In genomic region chr4:52849039-52849635, GRCm38 (mm10) we compare ENCODE assay signal across 24 mouse cellular contexts. TPM values are rescaled to one million over a fixed set of nuclear protein-coding genes. Genes with fewer than 3 reads are reported as not detected.
DNase-seq lines count a peak whose midpoint lies in the region; ATAC-seq and TF ChIP-seq lines count a peak whose summit lies in the region.
"Had no signal": no experiment of that assay in that cellular context is flagged by ENCODE, and none has a peak within 500 bp of the region (broad histone marks: within the 10 kb centered on the region; RNA-seq: fewer than 3 reads in every experiment).

No protein-coding gene starts in this region.

- H3K9ac ChIP-seq in forebrain, embryonic 13.5 days: no peak overlapping the region
- H3K9ac ChIP-seq in forebrain, embryonic 16.5 days (replicated peaks; ENCODE audit: low read depth, low read length): no peak overlapping the region
- H3K9ac ChIP-seq: embryonic facial prominence, embryonic 15.5 days; heart, embryonic 15.5 days; limb, embryonic 12.5 days; liver, embryonic 13.5 days; lung, embryonic 15.5 days; neural tube, embryonic 12.5 days; stomach, embryonic 15.5 days had no signal

- intact Hi-C loops in left cerebral cortex, postnatal 4 days (cut with DNase I): no loop called here
- intact Hi-C loops in left cerebral cortex, postnatal 14 days (cut with DNase I): no loop called here

- no peaks in the 10 kb centered on the region for H3K27me3 ChIP-seq in forebrain, embryonic 13.5 days
- no peaks in the 10 kb centered on the region for H3K27me3 ChIP-seq in forebrain, embryonic 10.5 days (ENCODE audit: poor library complexity, severe bottlenecking)
- H3K27me3 ChIP-seq in cerebellum, adult 2 months (ENCODE audit: control insufficient read depth, insufficient read depth, low read length): no peaks in the 10 kb centered on the region
- no peaks in the 10 kb centered on the region for H3K27me3 ChIP-seq in forebrain, embryonic 16.5 days (replicated peaks; ENCODE audit: control insufficient read depth, insufficient read depth, low read length)
- H3K27me3 ChIP-seq: embryonic facial prominence, embryonic 15.5 days; heart, embryonic 15.5 days; limb, embryonic 12.5 days; liver, embryonic 13.5 days; lung, embryonic 15.5 days; neural tube, embryonic 12.5 days; stomach, embryonic 15.5 days had no signal

- no peak for TF ChIP-seq POLR2A in cerebellum, adult 2 months (IDR thresholded peaks at IDR 0.05; ENCODE audit: borderline replicate concordance, insufficient read depth, low read length)

- H3K27ac ChIP-seq in forebrain, embryonic 13.5 days: no peak overlapping the region
- no peak overlapping the region for H3K27ac ChIP-seq in forebrain, embryonic 10.5 days
- no peak overlapping the region for H3K27ac ChIP-seq in cerebellum, adult 2 months (ENCODE audit: insufficient read depth, low read length)
- no peak overlapping the region for H3K27ac ChIP-seq in forebrain, embryonic 16.5 days (ENCODE audit: low read length)
- H3K27ac ChIP-seq: embryonic facial prominence, embryonic 15.5 days; gastrocnemius, adult 2 months; heart, embryonic 15.5 days; left cerebral cortex, adult 2 months; limb, embryonic 12.5 days; liver, embryonic 13.5 days; lung, embryonic 15.5 days; neural tube, embryonic 12.5 days; stomach, embryonic 15.5 days had no signal

- no peak overlapping the region for H3K4me2 ChIP-seq in forebrain, embryonic 13.5 days
- no peak overlapping the region for H3K4me2 ChIP-seq in forebrain, embryonic 16.5 days (ENCODE audit: low read length)
- H3K4me2 ChIP-seq: embryonic facial prominence, embryonic 15.5 days; heart, embryonic 15.5 days; limb, embryonic 12.5 days; liver, embryonic 13.5 days; lung, embryonic 15.5 days; neural tube, embryonic 12.5 days; stomach, embryonic 15.5 days had no signal

- H3K4me1 ChIP-seq in forebrain, embryonic 13.5 days: no peaks in the 10 kb centered on the region
- no peaks in the 10 kb centered on the region for H3K4me1 ChIP-seq in forebrain, embryonic 10.5 days
- peaks cover 5% of the 10 kb centered on the region; the same call in 1 of the 2 replicates for H3K4me1 ChIP-seq in cerebellum, adult 2 months (ENCODE audit: control insufficient read depth, insufficient read depth, low read length)
- H3K4me1 ChIP-seq in forebrain, embryonic 16.5 days (replicated peaks; ENCODE audit: control insufficient read depth, insufficient read depth, low read length): peaks cover 9% of the 10 kb centered on the region
- H3K4me1 ChIP-seq: embryonic facial prominence, embryonic 15.5 days; heart, embryonic 15.5 days; limb, embryonic 12.5 days; liver, embryonic 13.5 days; lung, embryonic 15.5 days; neural tube, embryonic 12.5 days; stomach, embryonic 15.5 days had no signal

- WGBS in forebrain, embryonic 13.5 days: 40% methylated on average over 4 of the region's 4 CpGs
- whole genome bisulfite sequencing in forebrain, embryonic 10.5 days: 87% methylated on average over 4 of the region's 4 CpGs
- WGBS in cerebellum, adult 2 months: 5% methylated on average over 4 of the region's 4 CpGs
- WGBS in forebrain, embryonic 16.5 days: 22% methylated on average over 4 of the region's 4 CpGs

- no peak for TF ChIP-seq CTCF in cerebellum, adult 2 months (IDR thresholded peaks at IDR 0.05; ENCODE audit: borderline replicate concordance, insufficient read depth, low read depth, low read length)

- no peaks in the 10 kb centered on the region for H3K36me3 ChIP-seq in forebrain, embryonic 13.5 days (ENCODE audit: poor library complexity, severe bottlenecking)
- no peaks in the 10 kb centered on the region for H3K36me3 ChIP-seq in forebrain, embryonic 10.5 days (replicated peaks)
- no peaks in the 10 kb centered on the region for H3K36me3 ChIP-seq in forebrain, embryonic 16.5 days (ENCODE audit: control insufficient read depth, insufficient read depth)
- H3K36me3 ChIP-seq: embryonic facial prominence, embryonic 15.5 days; heart, embryonic 15.5 days; limb, embryonic 12.5 days; liver, embryonic 13.5 days; lung, embryonic 15.5 days; neural tube, embryonic 12.5 days; stomach, embryonic 15.5 days had no signal

- ATAC-seq in forebrain, embryonic 13.5 days: peak; percentile 50; the same call in 1 of the 2 replicates
- ATAC-seq in forebrain, embryonic 16.5 days: peak; percentile 77

- no peak for DNase-seq in forebrain, embryonic 10.5 days (ENCODE audit: extremely low spot score, low spot score)
- DNase-seq in left cerebral cortex, postnatal 4 days: peak; percentile 77
- DNase-seq in left cerebral cortex, postnatal 14 days (ENCODE audit: low spot score in 2 of 2): no peak
- peak; percentile 18 to 57 for DNase-seq in cerebellum, adult 2 months
- no peak for DNase-seq in B cell, adult 2 months
- DNase-seq: adrenal gland, postnatal 10 days; embryo, embryonic 11 days; gastrocnemius, adult 2 months; heart, adult 18-20 months; kidney, adult 11 months; kidney, postnatal 10 days; liver, embryonic 13.5 days had no signal

- no peak overlapping the region for H3K4me3 ChIP-seq in forebrain, embryonic 13.5 days
- no peak overlapping the region for H3K4me3 ChIP-seq in forebrain, embryonic 10.5 days
- no peak overlapping the region for H3K4me3 ChIP-seq in cerebellum, adult 2 months (replicated peaks; ENCODE audit: insufficient read depth, low read depth, low read length)
- no peak overlapping the region for H3K4me3 ChIP-seq in forebrain, embryonic 16.5 days (replicated peaks; ENCODE audit: low read length)
- H3K4me3 ChIP-seq: embryonic facial prominence, embryonic 15.5 days; gastrocnemius, adult 2 months; heart, embryonic 15.5 days; left cerebral cortex, adult 2 months; limb, embryonic 12.5 days; liver, embryonic 13.5 days; lung, embryonic 15.5 days; neural tube, embryonic 12.5 days; stomach, embryonic 15.5 days had no signal

- no peaks in the 10 kb centered on the region for H3K9me3 ChIP-seq in forebrain, embryonic 13.5 days (replicated peaks)
- no peaks in the 10 kb centered on the region for H3K9me3 ChIP-seq in forebrain, embryonic 10.5 days
- no peaks in the 10 kb centered on the region for H3K9me3 ChIP-seq in forebrain, embryonic 16.5 days (ENCODE audit: control insufficient read depth, low read length)
- H3K9me3 ChIP-seq: embryonic facial prominence, embryonic 15.5 days; heart, embryonic 15.5 days; limb, embryonic 12.5 days; liver, embryonic 13.5 days; lung, embryonic 15.5 days; neural tube, embryonic 12.5 days; stomach, embryonic 15.5 days had no signal

RNA-seq across cellular contexts. Expression of gene Olfr273, which starts 9.9 kb away (rescaled TPM):
- polyA plus RNA-seq in forebrain, embryonic 13.5 days (2015; fragmentation: Nextera tagmentation; extraction: Ambion mirVana): not detected in 2 replicates
- polyA plus RNA-seq in forebrain, embryonic 10.5 days (2016; fragmentation: Nextera tagmentation; extraction: Ambion mirVana): not detected in 2 replicates
- not detected for total RNA-seq in left cerebral cortex, postnatal 4 days (2021)
- total RNA-seq in left cerebral cortex, postnatal 14 days (2021): not detected
- polyA plus RNA-seq in cerebellum, adult 2 months (2012; rRNA removed): not detected in 2 replicates
- not detected in 2 replicates for polyA plus RNA-seq in forebrain, embryonic 16.5 days (2015; fragmentation: Nextera tagmentation; extraction: Ambion mirVana)
- total RNA-seq: adrenal gland, postnatal 10 days; gastrocnemius, adult 2 months; heart, adult 18-20 months; hematopoietic stem cell, adult 5-6 weeks; left cerebral cortex, adult 2 months; monocyte, adult 5-6 weeks had no signal
- polyA plus RNA-seq: embryonic facial prominence, embryonic 15.5 days; heart, embryonic 15.5 days; limb, embryonic 12.5 days; liver, embryonic 13.5 days; lung, embryonic 15.5 days; neural tube, embryonic 12.5 days; spleen, adult 2 months; stomach, embryonic 15.5 days had no signal

RNA-seq across cellular contexts. Expression of gene Olfr275, which starts 34.7 kb away (rescaled TPM):
- not detected in 2 replicates for polyA plus RNA-seq in forebrain, embryonic 13.5 days (2015; fragmentation: Nextera tagmentation; extraction: Ambion mirVana)
- not detected in 2 replicates for polyA plus RNA-seq in forebrain, embryonic 10.5 days (2016; fragmentation: Nextera tagmentation; extraction: Ambion mirVana)
- not detected for total RNA-seq in left cerebral cortex, postnatal 4 days (2021)
- not detected for total RNA-seq in left cerebral cortex, postnatal 14 days (2021)
- not detected in 2 replicates for polyA plus RNA-seq in cerebellum, adult 2 months (2012; rRNA removed)
- not detected in 2 replicates for polyA plus RNA-seq in forebrain, embryonic 16.5 days (2015; fragmentation: Nextera tagmentation; extraction: Ambion mirVana)
- total RNA-seq: adrenal gland, postnatal 10 days; gastrocnemius, adult 2 months; heart, adult 18-20 months; hematopoietic stem cell, adult 5-6 weeks; left cerebral cortex, adult 2 months; monocyte, adult 5-6 weeks had no signal
- polyA plus RNA-seq: embryonic facial prominence, embryonic 15.5 days; heart, embryonic 15.5 days; limb, embryonic 12.5 days; liver, embryonic 13.5 days; lung, embryonic 15.5 days; neural tube, embryonic 12.5 days; spleen, adult 2 months; stomach, embryonic 15.5 days had no signal

Comparison
In these comparisons a context has a peak if more than half of its experiments do, and no peak if none do; other contexts are left out.
1. DNase-seq: peak in left cerebral cortex, postnatal 4 days (single experiment) and cerebellum, adult 2 months (2 of 2); none in forebrain, embryonic 10.5 days (single experiment), left cerebral cortex, postnatal 14 days (0 of 2) and B cell, adult 2 months (0 of 2).